Mouse (Mus musculus) lung, postnatal 0 days (tissue): ENCODE results near the gene Glra4.

Experiments
- CTCF ChIP-seq: IDR thresholded peaks from 2 replicates; pipeline ENCODE4 v1.5.1; 2016; ENCODE audit warnings: antibody characterized with exemption, mild to moderate bottlenecking
- EP300 ChIP-seq: IDR thresholded peaks from 2 replicates; pipeline ENCODE4 v1.6.1; 2016; ENCODE audit warnings: antibody characterized with exemption, mild to moderate bottlenecking, control low read depth

DNA sequence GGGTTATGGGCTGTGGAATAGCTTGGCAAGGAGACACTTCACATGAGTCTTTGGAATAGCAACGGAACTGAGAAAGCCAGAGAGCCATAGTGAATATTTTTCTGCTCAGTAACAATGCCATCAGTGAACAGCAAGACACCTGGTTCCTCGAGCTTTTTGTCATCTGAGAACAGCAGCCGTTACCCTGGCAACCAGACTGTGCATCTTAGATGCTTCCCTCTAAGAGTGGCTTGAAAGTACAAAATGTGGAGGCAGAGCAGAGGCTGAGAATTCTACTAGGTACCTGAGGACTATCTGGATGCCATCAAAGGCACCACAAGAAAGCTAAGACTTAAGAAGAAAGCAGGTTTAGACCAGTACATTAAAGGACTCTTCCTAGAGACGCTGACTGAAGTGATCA is 45.1 kb upstream of the Glra4 start:
- no peak for TF ChIP-seq CTCF
- TF ChIP-seq EP300, result no peak
